Mouse (Mus musculus): ENCODE results near the gene Bcl7b.

Bcl7b gene

DNA sequence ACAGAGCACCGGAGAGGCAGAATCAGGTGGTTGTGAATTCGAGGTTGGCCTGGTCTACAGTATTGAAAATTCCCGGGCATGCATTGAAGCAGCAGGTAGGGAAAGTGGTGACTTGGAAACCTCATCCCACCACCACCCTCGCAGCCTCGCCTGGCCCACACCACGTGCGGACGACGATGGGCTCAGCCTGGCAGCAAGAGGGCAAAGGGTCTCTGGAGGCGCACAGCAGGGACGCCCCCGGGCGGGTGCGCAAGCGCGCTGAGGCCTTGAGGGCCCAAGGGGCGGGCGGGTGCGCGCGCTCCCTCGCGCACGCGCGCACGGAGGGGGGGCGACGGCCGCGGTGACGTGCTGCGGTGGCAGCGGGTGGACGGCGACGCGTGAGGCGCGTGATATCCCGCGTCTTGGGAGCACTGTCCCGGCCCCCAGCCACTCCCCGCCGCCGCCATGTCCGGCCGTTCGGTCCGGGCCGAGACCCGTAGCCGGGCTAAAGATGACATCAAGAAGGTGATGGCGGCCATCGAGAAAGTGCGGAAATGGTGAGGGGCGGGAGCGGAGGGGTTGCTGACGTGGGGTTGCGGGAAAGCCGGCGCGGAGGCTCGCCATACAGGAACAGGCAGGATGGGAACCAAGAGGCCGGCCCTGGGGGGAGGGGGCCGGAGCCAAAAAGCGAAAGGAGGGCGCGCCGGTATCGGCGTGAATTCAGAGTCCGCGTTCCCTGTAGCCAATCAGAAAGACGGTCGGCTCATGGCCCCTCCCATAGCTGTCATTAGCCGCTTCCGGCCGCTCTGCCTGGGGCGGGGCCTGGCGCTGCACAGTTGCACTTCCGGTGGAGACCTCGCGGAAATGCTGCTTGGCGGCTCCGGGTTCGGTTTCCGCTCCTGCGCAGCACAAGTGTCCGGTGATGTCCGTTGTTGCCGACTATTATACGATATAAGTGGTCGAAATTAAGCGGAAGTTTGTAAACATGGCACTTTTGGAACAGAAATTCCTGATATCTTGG lies at the start of gene Bcl7b:
Gene Bcl7b (plus strand): TSS at position 221 of the 1,000 bp plus-strand sequence.
- DNase-seq, result peak; percentile 96 to 98

DNA sequence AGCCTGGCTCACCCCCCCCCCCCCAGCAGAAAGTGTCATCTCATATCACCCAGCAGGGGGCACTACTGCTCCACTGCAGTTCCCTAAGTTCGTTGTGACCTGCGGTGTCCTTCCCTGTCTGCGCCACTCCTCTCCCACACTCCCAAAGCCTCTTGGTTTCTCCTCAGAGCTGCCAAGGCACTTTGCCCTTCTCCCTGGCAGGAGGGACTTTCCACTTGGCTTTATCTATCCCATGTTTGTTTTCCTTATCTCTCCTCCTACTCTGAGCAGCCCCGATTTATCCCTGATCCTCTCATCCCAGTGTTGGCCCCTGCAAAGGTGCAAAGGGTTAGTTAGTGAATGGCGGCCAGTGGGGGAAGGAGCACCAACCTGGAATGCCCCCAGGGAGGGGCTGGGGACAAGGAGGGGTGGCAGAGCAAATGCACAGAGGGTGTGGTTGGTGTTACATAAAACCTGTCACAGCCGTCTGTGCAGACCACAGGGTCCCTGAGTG lies 49.4 kb upstream of the Bcl7b start:
- DNase-seq, result peak; percentile 75 to 81

DNA sequence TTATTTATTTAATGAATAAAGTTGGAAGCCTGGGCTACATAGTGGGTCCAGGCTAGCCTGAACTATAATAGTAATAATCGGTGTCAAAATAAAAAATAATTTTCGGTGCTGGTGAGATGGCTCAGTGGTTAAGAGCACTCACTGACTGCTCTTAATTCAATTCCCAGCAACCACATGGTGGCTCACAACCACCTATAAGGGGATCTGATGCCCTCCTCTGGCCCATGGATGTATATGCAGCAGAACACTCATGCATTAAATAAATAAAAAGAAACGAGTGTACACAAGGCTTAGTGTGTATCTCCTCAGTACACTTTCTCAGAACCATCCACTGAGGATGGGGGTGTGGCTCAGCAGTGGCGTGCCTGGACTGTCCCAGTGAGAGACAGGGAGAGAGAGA lies 47.3 kb upstream of the Bcl7b start:
- no peak for DNase-seq

DNA sequence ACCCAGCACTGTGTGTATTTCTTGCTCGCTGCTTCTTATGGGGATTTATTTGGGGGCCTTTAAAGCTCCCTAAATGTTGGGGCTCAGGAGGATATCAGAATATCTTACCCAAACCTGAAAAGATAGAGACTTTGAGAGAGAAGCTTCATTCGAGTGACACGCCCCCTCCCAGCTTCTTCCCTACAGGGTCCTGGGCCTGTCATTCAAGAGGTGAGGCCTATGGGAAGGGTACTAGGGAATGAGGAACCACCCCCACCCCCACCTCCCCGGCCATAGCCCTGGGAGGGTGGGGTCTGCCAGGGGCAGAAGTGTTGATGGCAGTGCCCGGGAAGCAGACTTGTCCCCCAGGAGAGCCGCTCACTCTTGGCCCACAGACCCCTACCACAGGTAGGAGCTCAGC lies 42.0 kb upstream of the Bcl7b start:
- no peak for DNase-seq

GRCm38 (mm10) chr5:135127669-135128068 lies 40.4 kb upstream of the Bcl7b start:
- no peak for DNase-seq

- DNase-seq, result no peak
These were observed 38.3 kb upstream of the Bcl7b start for GRCm38 (mm10) chr5:135129747-135130146.

DNA sequence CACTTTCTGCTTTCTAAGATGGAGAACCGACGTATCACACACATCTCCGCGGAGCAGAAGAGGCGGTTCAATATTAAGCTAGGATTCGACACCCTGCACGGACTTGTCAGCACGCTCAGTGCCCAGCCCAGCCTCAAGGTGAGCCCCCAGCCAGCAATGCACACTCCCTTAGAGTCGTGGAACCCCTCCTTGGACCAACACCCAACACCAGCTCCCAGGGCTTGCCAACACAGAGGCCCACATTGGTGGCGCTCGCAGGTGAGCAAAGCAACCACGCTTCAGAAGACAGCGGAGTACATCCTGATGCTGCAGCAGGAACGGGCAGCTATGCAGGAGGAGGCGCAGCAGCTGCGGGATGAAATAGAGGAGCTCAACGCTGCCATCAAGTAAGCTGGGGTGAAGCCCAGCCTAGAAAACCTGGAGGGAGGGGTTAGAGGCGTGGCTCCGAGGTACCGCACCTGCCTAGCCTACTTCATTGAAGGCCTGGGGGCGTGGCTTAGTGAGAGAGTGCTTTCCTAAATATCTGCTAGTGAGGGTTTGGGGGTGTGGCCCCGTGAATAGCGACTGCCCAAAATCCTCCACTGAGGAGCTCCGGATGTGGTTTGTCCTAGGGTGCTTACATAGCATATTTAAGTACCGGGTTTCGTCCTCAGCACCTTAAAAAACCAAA lies 34.2 kb upstream of the Bcl7b start:
- DNase-seq, result peak; percentile 61 to 78

DNA sequence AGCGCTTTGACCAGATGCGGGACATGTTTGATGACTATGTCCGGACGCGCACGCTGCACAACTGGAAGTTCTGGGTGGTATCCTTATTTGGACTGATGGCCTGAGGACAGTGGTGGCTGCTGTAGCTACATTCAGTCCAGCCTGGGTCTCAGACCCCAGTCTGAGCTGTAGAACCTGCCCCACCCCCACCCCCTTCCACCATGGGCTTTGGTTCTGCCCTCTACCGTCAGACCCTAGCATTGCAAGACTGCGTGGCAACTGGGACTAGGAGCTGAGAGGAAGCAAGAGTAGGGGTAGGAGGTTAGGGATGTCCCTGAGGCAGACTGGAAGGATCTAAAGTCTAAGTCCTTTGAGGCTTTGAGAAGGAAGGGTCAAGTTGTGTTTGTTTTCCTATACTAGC lies 33.5 kb upstream of the Bcl7b start:
- DNase-seq, result peak; percentile 67 to 73

GRCm38 (mm10) chr5:135139881-135140280 lies 28.2 kb upstream of the Bcl7b start:
- DNase-seq, result no peak

- no peak for DNase-seq
These were observed 23.6 kb upstream of the Bcl7b start for GRCm38 (mm10) chr5:135144469-135144868.

GRCm38 (mm10) chr5:135145532-135145931 lies 22.6 kb upstream of the Bcl7b start:
- DNase-seq, result no peak

- DNase-seq, result no peak
These were observed 22.1 kb upstream of the Bcl7b start for GRCm38 (mm10) chr5:135145955-135146354.

DNA sequence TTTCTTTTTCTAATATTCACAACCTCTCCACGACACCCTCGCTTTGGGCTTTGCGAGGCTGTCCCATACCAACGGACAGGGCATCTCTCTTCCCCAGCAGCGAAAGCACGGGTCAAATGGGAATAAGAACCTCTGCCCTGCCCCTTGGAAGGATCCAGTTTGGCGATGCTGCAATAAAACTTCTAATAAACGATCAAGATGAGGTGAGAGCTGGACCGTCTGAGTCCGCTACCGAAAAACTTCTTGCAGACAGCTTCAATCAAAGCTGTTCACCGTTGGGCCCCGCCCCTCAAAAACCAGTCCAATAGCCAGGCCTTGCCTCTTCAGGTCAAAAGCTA lies 19.4 kb upstream of the Bcl7b start:
- DNase-seq, result no peak

DNA sequence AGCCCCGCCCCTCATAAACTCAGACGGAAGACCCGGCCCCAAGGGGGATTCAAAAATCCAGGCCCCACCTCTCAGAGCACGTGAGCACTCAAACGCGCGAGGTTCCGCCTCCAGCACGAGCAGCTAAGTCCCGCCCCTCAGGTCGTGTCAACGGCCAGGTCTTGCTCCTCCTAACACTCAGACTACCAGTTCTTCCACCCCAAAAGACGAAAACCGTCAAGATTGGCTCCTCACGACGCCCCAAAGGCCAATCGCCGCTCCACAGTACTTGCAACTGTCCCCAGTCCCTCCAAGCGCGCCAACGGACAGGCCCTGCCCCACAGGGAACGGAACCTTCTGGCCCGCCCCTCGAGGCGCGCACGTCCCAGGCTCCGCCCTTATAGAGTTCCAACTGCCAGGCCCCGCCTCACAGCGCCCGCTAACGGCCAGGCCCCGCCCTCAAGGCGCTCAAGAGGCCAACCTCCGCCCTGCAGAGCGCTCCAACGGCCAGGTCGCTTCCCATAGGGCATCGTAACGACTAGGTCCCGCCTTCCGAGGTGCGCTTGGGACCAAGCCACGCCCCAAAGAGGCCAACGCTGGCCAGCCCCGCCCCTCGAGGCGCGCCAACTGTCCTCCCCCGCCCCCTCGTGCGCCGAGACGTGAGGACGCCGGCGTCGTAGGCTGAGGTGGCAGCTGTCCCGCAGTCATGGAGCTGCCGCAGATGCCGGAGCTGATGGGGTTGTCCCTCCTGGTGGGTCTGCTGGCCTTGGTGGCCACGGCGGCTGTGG lies 18.8 kb upstream of the Bcl7b start, which contains the start of gene Tbl2:
Gene Tbl2 (plus strand): TSS at position 605 of the 767 bp plus-strand sequence.
- DNase-seq, result peak; percentile 99 to 100

DNA sequence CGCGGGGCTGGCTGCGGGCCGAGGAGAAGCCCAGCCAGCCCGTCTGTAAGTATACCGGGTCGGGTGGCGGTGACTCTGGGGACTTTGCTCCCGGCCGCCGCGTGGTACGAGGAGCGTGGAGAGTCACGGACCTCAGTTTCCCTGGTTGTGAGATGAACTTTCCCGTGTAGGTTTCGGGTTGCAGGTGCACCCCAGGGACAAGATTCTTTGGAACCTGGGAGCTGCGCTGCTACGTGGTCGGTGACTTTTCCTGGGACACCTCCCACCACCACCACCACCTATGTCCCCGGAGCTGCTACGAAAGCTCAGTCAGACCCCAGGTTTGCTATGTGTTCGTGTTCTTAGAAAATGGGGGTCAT lies 18.3 kb upstream of the Bcl7b start:
- DNase-seq, result no peak

DNA sequence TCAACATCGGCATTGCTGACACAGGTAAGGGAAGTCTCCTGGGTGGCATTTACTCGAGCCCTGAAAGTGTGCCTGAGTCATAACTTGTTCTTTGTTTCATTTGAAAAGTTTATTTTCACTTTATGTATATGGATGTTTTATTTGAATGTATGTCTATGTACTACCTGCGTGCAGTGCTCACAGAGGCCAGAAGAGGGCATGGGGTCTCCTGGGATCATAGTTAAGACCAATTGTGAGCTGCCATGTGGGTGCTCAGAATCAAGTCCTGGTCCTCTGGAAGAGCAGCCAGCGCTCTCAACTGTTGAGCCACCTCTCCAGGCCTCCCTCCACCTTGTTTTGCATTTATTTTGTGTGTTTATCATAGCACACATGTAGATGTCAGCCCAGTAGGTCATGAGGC lies 11.6 kb upstream of the Bcl7b start:
- DNase-seq, result no peak

GRCm38 (mm10) chr5:135161221-135161620 lies 6.9 kb upstream of the Bcl7b start:
- no peak for DNase-seq

GRCm38 (mm10) chr5:135161650-135162049 lies 6.4 kb upstream of the Bcl7b start:
- peak in 1 of 2 experiments; percentile 12 for DNase-seq

DNA sequence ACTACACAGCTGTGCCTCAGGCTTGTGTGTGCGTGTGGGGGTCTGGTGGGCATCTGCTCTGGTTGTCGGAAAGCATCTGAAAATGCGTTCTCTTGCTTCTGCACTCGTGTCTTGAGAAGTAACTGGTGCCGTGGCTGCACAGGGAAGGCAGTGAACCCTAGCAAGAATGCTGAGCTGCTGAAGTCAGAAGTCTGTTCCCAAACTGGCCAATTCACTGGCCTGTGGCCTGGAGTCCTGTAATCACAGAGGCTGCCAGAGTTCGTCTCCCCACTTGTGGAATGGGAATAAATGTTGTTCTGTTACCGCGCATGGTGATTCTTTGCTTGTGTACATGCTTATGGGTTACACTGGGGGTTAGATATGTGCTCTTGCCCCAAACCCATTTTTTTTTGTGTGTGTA lies 5.7 kb upstream of the Bcl7b start:
- peak; percentile 39 to 64 for DNase-seq

- peak; percentile 14 to 50 for DNase-seq
These were observed 5.3 kb upstream of the Bcl7b start for GRCm38 (mm10) chr5:135162821-135163220.

- DNase-seq, result no peak
These were observed 1.2 kb upstream of the Bcl7b start for GRCm38 (mm10) chr5:135166909-135167308.

- DNase-seq, result no peak
These were observed 614 bp upstream of the Bcl7b start for GRCm38 (mm10) chr5:135167469-135167868.

DNA sequence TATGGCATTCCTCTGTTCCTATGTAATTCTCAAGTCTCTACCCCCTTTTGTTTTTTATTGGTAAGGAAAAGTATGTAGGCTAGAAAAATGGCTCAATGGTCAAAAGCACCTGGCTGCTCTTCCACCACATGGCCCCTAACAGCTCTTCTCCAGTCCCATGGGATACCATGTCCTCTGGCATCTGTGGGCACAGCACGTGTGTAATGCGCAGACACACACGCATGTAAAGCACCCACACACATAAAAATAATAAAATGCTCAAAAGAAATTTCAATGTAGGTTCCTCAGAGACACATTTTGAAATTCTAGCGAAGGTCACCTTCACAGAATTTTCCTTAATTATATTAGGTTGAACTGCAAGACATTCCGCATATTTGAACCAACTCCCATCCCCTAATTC lies 1.4 kb downstream of the Bcl7b start:
- DNase-seq, result no peak
